Mouse (Mus musculus) liver, embryonic 18 days (tissue): ENCODE data around the gene Olfr63. TPM values are rescaled to one million over a fixed set of nuclear protein-coding genes. Genes with fewer than 3 reads are reported as not detected.

Experiments used
- polyA plus RNA-seq: library from polyadenylated mRNA; depleted of rRNA; stranded (reverse); fragments of >200 nt; gene quantifications from 2 replicates; pipeline ENCODE4 v1.2.3, GENCODE M21; 2012; rRNA removed

Olfr63 gene
- polyA plus RNA-seq = not detected in 2 replicates

DNA sequence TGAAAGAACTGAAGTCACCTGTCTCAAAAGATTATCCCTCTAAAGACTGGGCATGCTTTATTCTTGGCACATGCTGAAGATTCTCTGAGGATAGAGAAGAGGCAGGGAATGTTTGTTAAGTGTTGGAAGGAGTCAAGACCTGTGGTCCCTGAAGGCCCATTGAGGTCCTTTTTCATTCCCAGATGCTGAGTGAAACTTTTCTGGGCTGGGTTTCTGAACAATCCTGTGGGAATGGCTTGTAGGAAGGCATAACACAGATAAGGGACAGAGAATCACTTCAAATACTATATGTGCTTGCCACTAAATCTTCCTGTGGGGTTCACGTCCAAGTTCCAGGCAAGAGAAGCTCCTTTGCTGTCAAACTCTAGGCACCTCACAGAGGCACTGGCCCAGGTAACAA lies at the start of gene Olfr63:
Gene Olfr63, plus strand, starts transcription at position 301 of the 400 bp plus-strand sequence.

DNA sequence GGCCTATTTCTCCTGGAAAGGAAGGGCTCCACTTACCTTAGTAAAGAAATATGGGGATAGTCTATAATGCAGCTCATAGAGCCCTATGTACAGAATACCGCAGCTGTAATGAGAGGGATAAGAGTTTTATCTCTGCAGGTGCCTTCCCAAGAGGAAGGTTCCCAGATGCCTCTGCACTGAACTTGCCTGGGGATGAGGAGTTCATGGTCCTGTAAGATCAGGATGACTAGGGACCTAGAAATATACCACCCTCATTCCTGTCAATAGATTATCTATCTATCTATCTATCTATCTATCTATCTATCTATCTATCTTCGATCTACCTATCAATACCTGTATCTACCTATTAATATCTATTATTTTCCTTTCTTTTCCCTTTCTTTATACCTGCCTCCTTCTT lies 42.9 kb upstream of the Olfr63 start, which contains the start of gene Olfr1564:
Gene Olfr1564, minus strand, starts transcription at position 101 of the 400 bp plus-strand sequence.

DNA sequence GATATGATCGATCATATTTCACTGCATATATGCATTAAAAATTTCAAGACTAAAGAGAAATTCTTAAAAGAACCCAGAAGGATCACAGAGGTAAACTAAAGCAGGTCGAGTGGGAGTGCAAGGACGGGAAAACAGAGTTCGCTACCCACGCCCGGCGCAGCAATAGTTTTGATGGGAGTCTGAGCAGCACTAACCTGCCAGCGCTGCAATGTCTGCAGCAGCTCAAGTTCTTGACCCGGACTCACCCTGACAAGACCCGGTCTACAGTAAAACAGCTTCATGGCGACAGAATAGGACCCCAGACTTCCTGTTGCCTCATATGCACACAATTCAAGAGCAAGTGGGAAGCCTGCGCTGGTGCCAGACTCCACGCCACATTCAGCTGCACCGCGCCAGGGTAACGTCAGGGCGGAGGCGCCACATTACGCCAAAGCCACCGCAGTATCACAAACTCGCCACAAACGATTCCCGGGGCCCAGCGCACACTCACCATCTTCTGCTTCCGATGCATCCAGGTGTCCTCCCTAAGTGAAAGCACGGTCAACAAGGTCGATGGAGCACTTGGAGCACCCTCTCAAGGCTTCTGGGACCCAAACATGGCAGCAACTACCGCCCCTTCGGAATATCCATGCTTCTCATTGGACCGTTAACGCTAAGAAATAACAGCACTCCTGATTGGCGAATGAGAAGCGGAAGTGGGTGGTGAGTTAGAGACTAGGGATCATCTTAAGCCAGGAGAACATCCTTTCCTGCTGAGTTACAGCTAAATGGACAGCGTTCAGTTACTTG lies 9.8 kb upstream of the Olfr63 start, which contains the start of gene Zfp955a:
Gene Zfp955a, minus strand, starts transcription at position 616 of the 789 bp plus-strand sequence.

DNA sequence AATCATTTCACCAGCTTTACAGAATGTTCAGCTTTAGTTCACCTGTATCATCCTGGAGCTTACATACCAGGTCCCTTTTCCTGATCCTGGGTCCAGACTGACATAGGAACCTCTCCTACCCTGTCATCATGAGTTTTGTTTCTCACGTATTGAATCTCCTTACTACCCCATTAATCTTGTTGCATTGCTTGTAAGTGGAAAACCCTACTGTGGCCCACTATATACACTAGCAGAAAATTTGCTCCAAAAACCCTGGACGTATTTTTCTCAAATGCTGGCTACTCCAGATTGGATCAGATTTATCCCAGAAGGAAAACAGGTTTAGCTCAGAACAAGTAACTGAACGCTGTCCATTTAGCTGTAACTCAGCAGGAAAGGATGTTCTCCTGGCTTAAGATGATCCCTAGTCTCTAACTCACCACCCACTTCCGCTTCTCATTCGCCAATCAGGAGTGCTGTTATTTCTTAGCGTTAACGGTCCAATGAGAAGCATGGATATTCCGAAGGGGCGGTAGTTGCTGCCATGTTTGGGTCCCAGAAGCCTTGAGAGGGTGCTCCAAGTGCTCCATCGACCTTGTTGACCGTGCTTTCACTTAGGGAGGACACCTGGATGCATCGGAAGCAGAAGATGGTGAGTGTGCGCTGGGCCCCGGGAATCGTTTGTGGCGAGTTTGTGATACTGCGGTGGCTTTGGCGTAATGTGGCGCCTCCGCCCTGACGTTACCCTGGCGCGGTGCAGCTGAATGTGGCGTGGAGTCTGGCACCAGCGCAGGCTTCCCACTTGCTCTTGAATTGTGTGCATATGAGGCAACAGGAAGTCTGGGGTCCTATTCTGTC lies 24.8 kb downstream of the Olfr63 start, which contains the start of gene Zfp955b:
Gene Zfp955b, plus strand, starts transcription at position 506 of the 837 bp plus-strand sequence.

Other genes starting within 250 kb of the Olfr63 start
- gene Zfp763, start 231.3 kb upstream of the Olfr63 start, polyA plus RNA-seq = 0.87 and 0.97 TPM in 2 replicates
- not detected in 2 replicates for gene 4921501E09Rik, start 196.6 kb upstream of the Olfr63 start, polyA plus RNA-seq
- gene Zfp563, start 175.4 kb upstream of the Olfr63 start, polyA plus RNA-seq = 0.86 and 0.99 TPM in 2 replicates
- gene Morc2b, start 125.0 kb upstream of the Olfr63 start, polyA plus RNA-seq = not detected in 2 replicates
- not detected in 2 replicates for gene Olfr55, start 96.2 kb upstream of the Olfr63 start, polyA plus RNA-seq
- gene Olfr239, start 73.4 kb upstream of the Olfr63 start, polyA plus RNA-seq = not detected in 2 replicates
- 0.01 TPM in 1 of 2 replicates, not detected in the other for gene Olfr1564, start 43.0 kb upstream of the Olfr63 start, polyA plus RNA-seq
- 1.8 TPM in 2 replicates for gene Zfp955a, start 9.5 kb upstream of the Olfr63 start, polyA plus RNA-seq
- gene Zfp955b, start 24.9 kb downstream of the Olfr63 start, polyA plus RNA-seq = 1.3 and 1.5 TPM in 2 replicates
- gene Zfp81, start 94.2 kb downstream of the Olfr63 start, polyA plus RNA-seq = 1.1 and 1.4 TPM in 2 replicates
- 4.3 and 4.8 TPM in 2 replicates for gene Zfp101, start 130.0 kb downstream of the Olfr63 start, polyA plus RNA-seq
- not detected in 2 replicates for gene Actl9, start 168.2 kb downstream of the Olfr63 start, polyA plus RNA-seq